Mouse (Mus musculus) small intestine, adult 10 weeks (tissue): ENCODE data around the gene Dnajb6. TPM values are rescaled to one million over a fixed set of nuclear protein-coding genes. Genes with fewer than 3 reads are reported as not detected.

Source experiments
- polyA plus RNA-seq: library from polyadenylated mRNA; stranded (reverse); fragments of 350-450 nt; fragmentation: Illumina TruSeq; extraction: RNeasy Lipid Tissue Mini Kit (QIAGEN cat#74804); gene quantifications from one replicate; pipeline ENCODE4 v1.2.3, GENCODE M21; 2014; ENCODE audit warnings: low replicate concordance

Gene Dnajb6
- polyA plus RNA-seq = 327 TPM

DNA sequence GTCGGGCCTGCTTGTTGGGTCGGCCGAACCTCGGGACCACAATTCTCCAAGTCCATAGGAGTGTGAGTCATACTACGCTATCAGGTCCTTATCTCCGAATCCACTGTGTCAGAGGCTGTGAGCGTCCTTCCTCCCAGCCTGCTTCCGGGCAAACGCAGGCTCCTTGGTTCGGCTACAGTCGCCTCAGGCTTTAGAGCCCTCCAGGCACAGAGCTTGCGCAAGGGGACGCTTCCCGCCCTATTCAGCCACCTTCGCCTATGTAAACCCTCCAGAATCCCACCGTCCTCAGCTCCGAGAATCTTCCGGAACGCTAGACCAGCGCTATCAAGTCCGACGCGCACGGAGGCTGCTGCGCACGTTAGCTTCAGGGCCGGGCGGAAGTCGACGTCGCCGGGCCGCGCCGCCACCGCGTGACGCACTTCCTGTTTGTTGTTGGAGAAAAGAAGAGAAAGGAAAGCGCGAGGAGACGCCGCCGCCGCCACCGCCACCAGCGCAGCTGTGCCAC, at the start of gene Dnajb6, which contains the start of gene Gm5129:
TSS of gene Dnajb6 (plus strand) at position 132 of the 505 bp plus-strand sequence.
TSS of gene Gm5129 (minus strand) at position 380 of the 505 bp plus-strand sequence.

Other genes with a start within 250 kb of the Dnajb6 start
- gene Ube3c, start 166.4 kb upstream of the Dnajb6 start, polyA plus RNA-seq = 31.4 TPM
- not detected for gene Gm5129, start 248 bp downstream of the Dnajb6 start, polyA plus RNA-seq